Mouse (Mus musculus): Measurements from ENCODE around the gene Nav2. TPM values are rescaled to one million over a fixed set of nuclear protein-coding genes. Genes with fewer than 3 reads are reported as not detected.

The Nav2 gene
- total and polyA plus RNA-seq, 3 experiments = 1.0 TPM; not detected in 2

GRCm38 (mm10) chr7:49101291-49101690, 192.8 kb downstream of the Nav2 start:
- ATAC-seq (ENCODE audit: extremely low read depth, insufficient number of reproducible peaks, low FRiP score, poor library complexity, severe bottlenecking) = no peak
- H3K4me1 ChIP-seq (ENCODE audit: insufficient read depth, low read depth, low read length) = no peaks in the 10 kb centered on the region
- no peak overlapping the region for H3K4me3 ChIP-seq (ENCODE audit: low read depth, low read length)
- no peak for DNase-seq (ENCODE audit: low spot score)
- no peaks in the 10 kb centered on the region for H3K27me3 ChIP-seq (ENCODE audit: insufficient read depth, low read length)
- H3K36me3 ChIP-seq (replicated peaks) = no peaks in the 10 kb centered on the region
- peaks cover 60% of the 10 kb centered on the region for H3K9me3 ChIP-seq (replicated peaks)
- no peak for TF ChIP-seq POLR2AphosphoS5 (IDR thresholded peaks at IDR 0.05; ENCODE audit: insufficient replicate concordance, low read depth, low read length)
- TF ChIP-seq TAL1 (conservative IDR thresholded peaks at IDR 0.05; ENCODE audit: low read depth, low read length) = no peak
- no peak for TF ChIP-seq GATA2 (IDR thresholded peaks at IDR 0.05; ENCODE audit: borderline replicate concordance, low read depth, low read length)
- no peak for TF ChIP-seq GATA1 (IDR thresholded peaks at IDR 0.05; ENCODE audit: borderline replicate concordance, low read length)
- TF ChIP-seq CTCF (IDR thresholded peaks at IDR 0.05; ENCODE audit: low read depth, low read length) = no peak

DNA sequence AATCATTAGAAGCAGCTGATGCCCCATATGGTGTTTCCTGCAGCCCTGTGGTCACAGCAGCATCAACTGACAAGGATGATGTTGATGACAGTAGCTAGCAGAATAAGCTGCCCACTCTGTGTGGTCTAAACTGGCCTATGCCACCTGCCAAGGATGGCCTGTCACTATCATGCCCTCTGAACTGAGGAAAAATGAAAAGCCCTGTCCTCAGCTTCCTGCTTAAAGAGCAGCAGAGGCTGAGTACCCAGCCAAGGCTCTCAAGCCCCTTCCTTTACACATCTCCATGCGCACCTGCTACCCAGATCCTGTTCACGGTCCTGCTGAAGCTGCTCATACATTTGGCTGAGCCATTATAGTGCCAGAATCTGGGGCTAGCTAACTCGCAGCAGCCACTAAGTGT, 193.7 kb downstream of the Nav2 start:
- H3K4me3 ChIP-seq (ENCODE audit: low read depth, low read length) = no peak overlapping the region

GRCm38 (mm10) chr7:49104376-49104775, 195.9 kb downstream of the Nav2 start:
- Histone ChIP-seq H3K9me3 (replicated peaks) (peaks cover 54% of the 10 kb centered on the region), H3K36me3 (replicated peaks) (no peaks in the 10 kb centered on the region), H3K4me3 (ENCODE audit: low read depth, low read length) (no peak overlapping the region), H3K27me3 (ENCODE audit: insufficient read depth, low read length) (no peaks in the 10 kb centered on the region), H3K4me1 (ENCODE audit: insufficient read depth, low read depth, low read length) (no peaks in the 10 kb centered on the region)
- DNase-seq (ENCODE audit: low spot score) (no peak), ATAC-seq (ENCODE audit: extremely low read depth, insufficient number of reproducible peaks, low FRiP score, poor library complexity, severe bottlenecking) (no peak)
- no peak for TF ChIP-seq GATA1 (IDR thresholded peaks at IDR 0.05; ENCODE audit: borderline replicate concordance, low read length)
- TF ChIP-seq CTCF (IDR thresholded peaks at IDR 0.05; ENCODE audit: low read depth, low read length) = no peak
- no peak for TF ChIP-seq TAL1 (conservative IDR thresholded peaks at IDR 0.05; ENCODE audit: low read depth, low read length)

More for the DNA sequence above, 193.7 kb downstream of the Nav2 start:
- ATAC-seq (ENCODE audit: extremely low read depth, insufficient number of reproducible peaks, low FRiP score, poor library complexity, severe bottlenecking) = no peak
- Histone ChIP-seq H3K36me3 (replicated peaks) (no peaks in the 10 kb centered on the region), H3K9me3 (replicated peaks) (peaks cover 62% of the 10 kb centered on the region), H3K27me3 (ENCODE audit: insufficient read depth, low read length) (no peaks in the 10 kb centered on the region), H3K4me1 (ENCODE audit: insufficient read depth, low read depth, low read length) (no peaks in the 10 kb centered on the region)
- no peak for TF ChIP-seq CTCF (IDR thresholded peaks at IDR 0.05; ENCODE audit: low read depth, low read length)
- no peak for TF ChIP-seq POLR2AphosphoS5 (IDR thresholded peaks at IDR 0.05; ENCODE audit: insufficient replicate concordance, low read depth, low read length)
- no peak for TF ChIP-seq GATA1 (IDR thresholded peaks at IDR 0.05; ENCODE audit: borderline replicate concordance, low read length)
- TF ChIP-seq GATA2 (IDR thresholded peaks at IDR 0.05; ENCODE audit: borderline replicate concordance, low read depth, low read length) = no peak
- no peak for TF ChIP-seq TAL1 (conservative IDR thresholded peaks at IDR 0.05; ENCODE audit: low read depth, low read length)
- no peak for DNase-seq (ENCODE audit: low spot score)

GRCm38 (mm10) chr7:49104793-49105192, 196.3 kb downstream of the Nav2 start:
- no peaks in the 10 kb centered on the region for H3K36me3 ChIP-seq (replicated peaks)
- DNase-seq (ENCODE audit: low spot score) (no peak), ATAC-seq (ENCODE audit: extremely low read depth, insufficient number of reproducible peaks, low FRiP score, poor library complexity, severe bottlenecking) (no peak)
- H3K9me3 ChIP-seq (replicated peaks) = peaks cover 56% of the 10 kb centered on the region
- no peak overlapping the region for H3K4me3 ChIP-seq (ENCODE audit: low read depth, low read length)
- no peaks in the 10 kb centered on the region for H3K4me1 ChIP-seq (ENCODE audit: insufficient read depth, low read depth, low read length)
- TF ChIP-seq TAL1 (conservative IDR thresholded peaks at IDR 0.05; ENCODE audit: low read depth, low read length) = no peak
- no peak for TF ChIP-seq GATA1 (IDR thresholded peaks at IDR 0.05; ENCODE audit: borderline replicate concordance, low read length)
- no peak for TF ChIP-seq GATA2 (IDR thresholded peaks at IDR 0.05; ENCODE audit: borderline replicate concordance, low read depth, low read length)
- no peak for TF ChIP-seq POLR2AphosphoS5 (IDR thresholded peaks at IDR 0.05; ENCODE audit: insufficient replicate concordance, low read depth, low read length)
- no peak for TF ChIP-seq CTCF (IDR thresholded peaks at IDR 0.05; ENCODE audit: low read depth, low read length)
- H3K27me3 ChIP-seq (ENCODE audit: insufficient read depth, low read length) = no peaks in the 10 kb centered on the region

- Histone ChIP-seq H3K4me3 (ENCODE audit: low read depth, low read length) (no peak overlapping the region), H3K27me3 (ENCODE audit: insufficient read depth, low read length) (no peaks in the 10 kb centered on the region), H3K36me3 (replicated peaks) (no peaks in the 10 kb centered on the region), H3K4me1 (ENCODE audit: insufficient read depth, low read depth, low read length) (no peaks in the 10 kb centered on the region), H3K9me3 (replicated peaks) (peaks cover 53% of the 10 kb centered on the region)
- no peak for DNase-seq (ENCODE audit: low spot score)
- TF ChIP-seq POLR2AphosphoS5 (IDR thresholded peaks at IDR 0.05; ENCODE audit: insufficient replicate concordance, low read depth, low read length) (no peak), GATA2 (IDR thresholded peaks at IDR 0.05; ENCODE audit: borderline replicate concordance, low read depth, low read length) (no peak), CTCF (IDR thresholded peaks at IDR 0.05; ENCODE audit: low read depth, low read length) (no peak), TAL1 (conservative IDR thresholded peaks at IDR 0.05; ENCODE audit: low read depth, low read length) (no peak), GATA1 (IDR thresholded peaks at IDR 0.05; ENCODE audit: borderline replicate concordance, low read length) (no peak)
- ATAC-seq (ENCODE audit: extremely low read depth, insufficient number of reproducible peaks, low FRiP score, poor library complexity, severe bottlenecking) = no peak
These were observed 197.0 kb downstream of the Nav2 start for GRCm38 (mm10) chr7:49105501-49105900.

DNA sequence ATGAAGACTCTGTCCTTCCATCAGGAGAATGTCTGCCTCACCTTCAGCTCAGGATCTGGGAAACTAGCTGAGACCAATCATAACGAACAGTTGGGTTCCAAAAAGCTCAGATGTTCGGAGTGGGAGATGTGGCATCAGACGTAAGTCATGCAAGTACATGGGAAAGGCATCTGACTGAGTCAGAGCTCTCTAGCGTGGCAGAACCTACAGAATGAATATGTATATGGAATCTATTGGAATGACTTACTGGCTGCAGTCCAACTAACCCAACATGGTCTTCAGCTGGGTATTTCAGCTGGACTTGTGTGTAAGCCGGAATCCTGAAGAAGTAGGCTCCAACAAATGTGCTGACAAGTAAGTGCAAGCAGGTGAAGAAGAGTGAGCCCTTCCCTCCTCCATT, 199.6 kb downstream of the Nav2 start:
- no peak for ATAC-seq (ENCODE audit: extremely low read depth, insufficient number of reproducible peaks, low FRiP score, poor library complexity, severe bottlenecking)
- Histone ChIP-seq H3K4me3 (ENCODE audit: low read depth, low read length) (no peak overlapping the region), H3K27me3 (ENCODE audit: insufficient read depth, low read length) (no peaks in the 10 kb centered on the region), H3K36me3 (replicated peaks) (no peaks in the 10 kb centered on the region), H3K4me1 (ENCODE audit: insufficient read depth, low read depth, low read length) (no peaks in the 10 kb centered on the region), H3K9me3 (replicated peaks) (peaks cover 42% of the 10 kb centered on the region)
- DNase-seq (ENCODE audit: low spot score) = no peak
- TF ChIP-seq POLR2AphosphoS5 (IDR thresholded peaks at IDR 0.05; ENCODE audit: insufficient replicate concordance, low read depth, low read length) (no peak), TAL1 (conservative IDR thresholded peaks at IDR 0.05; ENCODE audit: low read depth, low read length) (no peak), CTCF (IDR thresholded peaks at IDR 0.05; ENCODE audit: low read depth, low read length) (no peak), GATA1 (IDR thresholded peaks at IDR 0.05; ENCODE audit: borderline replicate concordance, low read length) (no peak), GATA2 (IDR thresholded peaks at IDR 0.05; ENCODE audit: borderline replicate concordance, low read depth, low read length) (no peak)
